Mouse (Mus musculus) liver, postnatal 0 days (tissue): ENCODE data around the gene Sox12. TPM values are rescaled to one million over a fixed set of nuclear protein-coding genes. Genes with fewer than 3 reads are reported as not detected.
"Not testable (repeated sequence)": the region's sequence is repeated elsewhere in the genome, so short reads cannot be mapped to it uniquely, and the experiment has no call there.

ENCODE experiments used
- ATAC-seq: fragments of 200-750 bp; cut with Nextera tagmentation; 2 replicates; pipeline ENCODE4 v1.8.0; 2017; ENCODE audit warnings: mild to moderate bottlenecking, moderate library complexity
- DNase-seq: peaks from one replicate; pipeline ENCODE4 v3.0.0-alpha.2; 2016
- H3K27ac ChIP-seq: fragments of 300-500 bp; sonication (generic); 2 replicates; pipeline ENCODE4 v1.5.1; 2014; ENCODE audit warnings: antibody characterized with exemption, moderate library complexity, mild to moderate bottlenecking, low read depth
- H3K27me3 ChIP-seq: fragments of 300-500 bp; sonication (generic); 2 replicates; pipeline ENCODE4 v1.6.1; 2014; ENCODE audit warnings: low read length, control low read depth, mixed read lengths; ENCODE audit not compliant: insufficient read depth
- H3K36me3 ChIP-seq: fragments of 300-500 bp; sonication (generic); replicated peaks from 2 replicates; pipeline ENCODE4 v1.6.1; 2014; ENCODE audit warnings: mild to moderate bottlenecking, control low read depth, low read length, moderate library complexity, mixed read lengths; ENCODE audit not compliant: insufficient read depth
- H3K4me1 ChIP-seq: fragments of 300-500 bp; sonication (generic); 2 replicates; pipeline ENCODE4 v1.6.1; 2014; ENCODE audit warnings: antibody characterized with exemption, mild to moderate bottlenecking, control low read depth; ENCODE audit not compliant: insufficient read depth
- H3K4me2 ChIP-seq: fragments of 300-500 bp; sonication (generic); 2 replicates; pipeline ENCODE4 v1.6.1; 2014; ENCODE audit warnings: low read depth, mild to moderate bottlenecking, low read length, moderate library complexity, mixed read lengths
- H3K4me3 ChIP-seq: fragments of 300-500 bp; sonication (generic); 2 replicates; pipeline ENCODE4 v1.5.1; 2014; ENCODE audit warnings: low read depth, low read length
- H3K9ac ChIP-seq: fragments of 300-500 bp; sonication (generic); replicated peaks from 2 replicates; pipeline ENCODE4 v1.6.1; 2014; ENCODE audit warnings: mild to moderate bottlenecking, moderate library complexity
- H3K9me3 ChIP-seq: fragments of 300-500 bp; sonication (generic); 2 replicates; pipeline ENCODE4 v1.6.1; 2016; ENCODE audit warnings: mild to moderate bottlenecking, control low read depth, low read length, mixed read lengths
- CTCF ChIP-seq: sonication (generic); IDR thresholded peaks from 2 replicates; pipeline ENCODE4 v1.5.1; 2016; ENCODE audit warnings: antibody characterized with exemption, low read depth
- EP300 ChIP-seq: IDR thresholded peaks from 2 replicates; pipeline ENCODE4 v1.6.1; 2016; ENCODE audit warnings: antibody characterized with exemption, low read depth, mild to moderate bottlenecking
- WGBS: fragments of 180-500 bp; shearing (Covaris S2); extraction: QIAGEN DNeasy Blood & Tissue Kit; methylation state at CpG from one replicate; pipeline ENCODE4 v1.1.7; 2014; ENCODE audit not compliant: insufficient replicate concordance; 5-methylcytosine and 5-hydroxymethylcytosine counted together
- polyA plus RNA-seq: library from polyadenylated mRNA; unstranded; fragments of >200 nt; fragmentation: Nextera tagmentation; extraction: Ambion mirVana; gene quantifications from 2 replicates; pipeline ENCODE4 v1.2.1, GENCODE M21; 2015

Gene Sox12
- polyA plus RNA-seq, 1 experiment from 2014 or later, result 1.2 TPM

GRCm38 (mm10) chr2:152363245-152364147, 34.4 kb downstream of the Sox12 start:
- DNase-seq (peak; percentile 85), ATAC-seq (peak; percentile 72)
- Histone ChIP-seq H3K36me3 (no peaks in the 10 kb centered on the region), H3K27me3 (no peaks in the 10 kb centered on the region), H3K9ac (no peak overlapping the region; the same call in 1 of the 2 replicates), H3K4me1 (peaks cover 12% of the 10 kb centered on the region), H3K27ac (peak overlapping the region; percentile 76), H3K9me3 (no peaks in the 10 kb centered on the region), H3K4me2 (peak overlapping the region; percentile 56), H3K4me3 (no peak overlapping the region)
- WGBS, result 8% methylated on average over 17 of the region's 17 CpGs
- peak; percentile 90 for TF ChIP-seq CTCF
- peak; percentile 75 for TF ChIP-seq EP300

DNA sequence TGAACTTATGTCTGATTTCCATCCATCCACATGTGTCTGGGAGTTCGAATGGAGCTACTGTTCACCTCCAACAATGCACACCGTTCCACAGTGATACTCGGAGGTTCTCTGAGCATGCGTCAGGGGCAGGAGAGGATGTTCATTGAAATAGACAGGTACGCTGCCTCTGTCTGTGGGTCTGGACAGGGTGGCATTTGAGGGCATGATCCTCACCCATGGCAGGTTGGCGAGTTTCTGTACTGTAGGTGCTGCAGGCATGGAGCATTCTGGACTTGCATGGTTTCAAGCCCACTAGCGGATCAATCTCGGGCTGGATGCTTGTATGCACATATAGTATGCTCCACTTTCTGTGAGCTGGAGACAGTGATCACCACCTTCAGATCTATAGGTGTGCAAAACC, 36.7 kb downstream of the Sox12 start:
- H3K27me3 ChIP-seq, result no peaks in the 10 kb centered on the region
- peaks cover 12% of the 10 kb centered on the region for H3K4me1 ChIP-seq
- ATAC-seq (no peak), DNase-seq (no peak)
- H3K9me3 ChIP-seq, result no peaks in the 10 kb centered on the region
- no peaks in the 10 kb centered on the region for H3K36me3 ChIP-seq
- WGBS, result 83% methylated on average over 8 of the region's 8 CpGs
- H3K4me2 ChIP-seq, result no peak overlapping the region
- no peak overlapping the region for H3K4me3 ChIP-seq
- H3K9ac ChIP-seq, result no peak overlapping the region
- no peak for TF ChIP-seq CTCF
- no peak for TF ChIP-seq EP300
- H3K27ac ChIP-seq, result peak overlapping the region; percentile 72

GRCm38 (mm10) chr2:152360271-152360775, 37.5 kb downstream of the Sox12 start:
- TF ChIP-seq CTCF (no peak), EP300 (peak; percentile 81)
- ATAC-seq, result peak; percentile 87
- DNase-seq, result peak; percentile 78
- H3K4me1 ChIP-seq, result peaks cover 12% of the 10 kb centered on the region
- no peak overlapping the region for H3K4me3 ChIP-seq
- WGBS, result 13% methylated on average over 7 of the region's 7 CpGs
- peak overlapping the region; percentile 72 for H3K27ac ChIP-seq
- H3K36me3 ChIP-seq, result no peaks in the 10 kb centered on the region
- H3K9ac ChIP-seq, result no peak overlapping the region
- no peak overlapping the region for H3K4me2 ChIP-seq
- H3K27me3 ChIP-seq, result no peaks in the 10 kb centered on the region
- no peaks in the 10 kb centered on the region for H3K9me3 ChIP-seq

DNA sequence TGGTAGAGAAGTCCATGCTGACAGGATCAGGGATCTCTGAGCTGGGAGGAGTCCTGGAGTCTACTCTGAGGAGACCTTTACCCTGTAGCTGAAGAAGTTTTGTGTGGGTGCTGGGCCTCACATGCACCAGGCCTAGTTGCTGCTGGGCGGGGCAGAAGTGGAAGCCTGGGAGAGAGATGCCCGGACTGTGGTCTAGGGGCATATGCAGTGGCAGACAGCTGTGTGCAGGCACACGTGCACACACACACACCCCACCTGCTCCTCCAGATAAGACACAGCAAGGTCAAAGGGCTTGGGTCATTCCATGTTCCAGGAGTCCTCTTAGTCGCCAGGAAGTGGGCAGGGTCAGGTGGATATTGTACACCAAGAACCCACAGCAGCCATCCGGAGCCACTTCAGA, 38.2 kb downstream of the Sox12 start:
- ATAC-seq, result peak; percentile 2; the same call in 1 of the 2 replicates
- Histone ChIP-seq H3K4me3 (no peak overlapping the region), H3K9ac (no peak overlapping the region; the same call in 1 of the 2 replicates), H3K9me3 (no peaks in the 10 kb centered on the region), H3K36me3 (no peaks in the 10 kb centered on the region), H3K27ac (peak overlapping the region; percentile 72), H3K27me3 (no peaks in the 10 kb centered on the region), H3K4me2 (no peak overlapping the region), H3K4me1 (peaks cover 12% of the 10 kb centered on the region)
- no peak for DNase-seq
- 46% methylated on average over 5 of the region's 5 CpGs for WGBS
- no peak for TF ChIP-seq EP300
- no peak for TF ChIP-seq CTCF

DNA sequence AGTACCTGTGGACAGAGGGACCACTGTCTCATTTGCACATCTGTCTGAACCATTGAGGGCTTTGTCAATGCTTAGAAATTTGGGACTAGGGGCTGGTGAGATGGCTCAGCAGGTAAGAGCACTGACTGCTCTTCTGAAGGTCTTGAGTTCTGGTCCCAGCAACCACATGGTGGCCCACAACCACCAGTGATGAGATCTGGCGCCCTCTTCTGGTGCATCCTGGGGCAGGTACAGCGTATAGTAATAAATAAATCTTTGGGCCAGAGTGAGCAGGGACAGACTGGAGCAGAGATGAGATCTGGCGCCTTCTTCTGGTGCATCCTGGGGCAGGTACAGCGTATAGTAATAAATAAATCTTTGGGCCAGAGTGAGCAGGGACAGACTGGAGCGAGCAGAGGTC, 38.9 kb downstream of the Sox12 start:
- H3K27ac ChIP-seq, H3K27me3 ChIP-seq, H3K4me3 ChIP-seq, H3K9me3 ChIP-seq, H3K36me3 ChIP-seq, H3K4me2 ChIP-seq, H3K9ac ChIP-seq, ATAC-seq, DNase-seq: not testable (repeated sequence)
- 81% methylated on average over 5 of the region's 5 CpGs for WGBS
- H3K4me1 ChIP-seq, result peaks cover 12% of the 10 kb centered on the region
- TF ChIP-seq CTCF, result peak; percentile 57

DNA sequence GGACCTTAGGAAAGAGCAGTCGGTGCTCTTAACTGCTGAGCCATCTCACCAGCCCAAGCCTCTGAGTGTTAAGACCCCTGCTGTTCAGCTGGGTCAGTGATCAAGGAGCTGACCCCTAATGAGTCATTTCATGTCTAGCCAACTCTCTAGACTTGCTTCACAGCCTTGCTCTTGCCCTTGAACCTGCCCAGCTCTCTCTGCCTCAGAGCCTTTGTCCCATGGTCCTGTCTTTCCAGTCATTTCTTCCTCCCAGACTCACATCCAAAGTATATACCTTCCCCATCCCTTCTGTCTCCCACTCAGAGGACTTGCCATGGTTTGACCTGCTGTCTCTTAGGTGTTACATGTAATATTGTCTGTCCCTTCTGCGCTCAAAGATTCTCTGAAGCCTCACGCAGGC, 40.6 kb downstream of the Sox12 start:
- Histone ChIP-seq H3K4me2 (no peak overlapping the region), H3K9ac (no peak overlapping the region), H3K36me3 (no peaks in the 10 kb centered on the region), H3K9me3 (no peaks in the 10 kb centered on the region), H3K4me3 (no peak overlapping the region), H3K4me1 (peaks cover 8% of the 10 kb centered on the region), H3K27me3 (no peaks in the 10 kb centered on the region), H3K27ac (no peak overlapping the region)
- TF ChIP-seq CTCF (no peak), EP300 (no peak)
- DNase-seq (no peak), ATAC-seq (no peak)
- WGBS, result 87% methylated on average over 3 of the region's 3 CpGs
